Mouse (Mus musculus): Measurements from ENCODE around the gene Baz1b. TPM values are rescaled to one million over a fixed set of nuclear protein-coding genes. Genes with fewer than 3 reads are reported as not detected.

The Baz1b gene
- total and polyA plus RNA-seq, 3 experiments = 44.5 to 81.5 (median 72.9) TPM

DNA sequence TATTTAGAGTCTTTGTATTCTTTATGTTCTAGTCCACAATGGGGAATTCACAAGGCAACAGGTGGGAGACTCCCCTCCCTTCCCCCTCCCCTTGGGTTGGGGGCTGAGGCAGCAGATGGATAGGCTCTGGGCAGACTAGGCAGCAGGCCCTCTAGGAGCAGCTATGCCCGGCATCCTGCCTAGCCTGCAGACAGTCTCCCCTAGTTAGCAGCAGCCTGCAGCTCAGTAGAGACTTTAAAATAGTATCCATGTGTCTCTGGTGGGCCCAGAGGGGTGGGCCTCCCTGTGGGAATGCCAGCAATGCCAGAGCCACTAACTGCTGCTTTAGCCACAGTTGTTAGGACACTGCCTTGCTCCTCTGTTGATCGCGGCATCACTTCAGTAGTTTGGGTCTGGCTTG lies 55.5 kb downstream of the Baz1b start:
- Histone ChIP-seq H3K9me3 (replicated peaks; ENCODE audit: insufficient read depth, low read length) (no peaks in the 10 kb centered on the region), H3K27ac (ENCODE audit: control insufficient read depth, low read depth, low read length) (no peak overlapping the region), H3K9ac (ENCODE audit: control insufficient read depth, low read depth, low read length, poor library complexity, severe bottlenecking) (no peak overlapping the region)

DNA sequence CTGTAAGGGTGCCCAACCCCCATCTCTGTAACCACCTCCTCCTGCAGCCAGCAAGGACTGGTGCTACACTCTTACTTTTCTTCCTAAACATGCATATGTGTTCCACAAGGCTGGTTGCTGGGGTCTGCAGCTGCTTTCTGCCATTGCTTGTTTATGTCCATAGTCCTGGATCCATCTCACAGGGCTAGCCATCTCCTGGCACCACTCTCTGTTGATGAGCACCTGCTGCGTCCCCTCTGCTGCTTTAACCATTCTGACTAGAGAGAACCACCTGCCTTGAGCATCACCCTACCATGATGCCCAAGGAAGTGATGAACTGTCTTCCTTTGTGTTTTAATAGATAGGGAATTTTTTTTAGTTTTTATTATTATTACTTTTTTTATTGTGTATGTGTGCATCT lies 56.1 kb downstream of the Baz1b start:
- Histone ChIP-seq H3K36me3 (ENCODE audit: control insufficient read depth in 1 of 2, insufficient read depth in 2 of 2, low read length in 2 of 2) (peaks cover 0 to 35% of the 10 kb centered on the region in 2 experiments; a peak in 2 of 4 replicates), H3K9ac (ENCODE audit: control insufficient read depth, low read depth, low read length, poor library complexity, severe bottlenecking) (no peak overlapping the region), H3K4me3 (ENCODE audit: control insufficient read depth in 1 of 2, insufficient read depth in 1 of 2, low read depth in 2 of 2, low read length in 2 of 2) (no peak overlapping the region), H3K79me2 (ENCODE audit: control insufficient read depth, insufficient read depth, low read length, poor library complexity) (no peaks in the 10 kb centered on the region), H3K27me3 (ENCODE audit: control insufficient read depth in 1 of 2, insufficient read depth in 2 of 2, low read length in 2 of 2) (no peaks in the 10 kb centered on the region), H3K27ac (ENCODE audit: control insufficient read depth, low read depth, low read length) (no peak overlapping the region), H3K9me3 (replicated peaks; ENCODE audit: insufficient read depth, low read length) (no peaks in the 10 kb centered on the region), H3K4me1 (ENCODE audit: control insufficient read depth in 1 of 2, insufficient read depth in 2 of 2, low read length in 2 of 2) (no peaks in the 10 kb centered on the region)
- TF ChIP-seq MEF2A (IDR thresholded peaks at IDR 0.05; ENCODE audit: extremely low read depth, insufficient replicate concordance, low read depth, low read length, poor library complexity, severe bottlenecking) = no peak
- TF ChIP-seq RAD21 (IDR thresholded peaks at IDR 0.05; ENCODE audit: low read depth, low read length) = no peak
- TF ChIP-seq MAZ (IDR thresholded peaks at IDR 0.05; ENCODE audit: low read depth, low read length) = no peak
- TF ChIP-seq SMC3 (IDR thresholded peaks at IDR 0.05; ENCODE audit: low read depth, low read length) = no peak
- no peak for TF ChIP-seq POLR2AphosphoS2 (IDR thresholded peaks at IDR 0.05; ENCODE audit: low read length)
- no peak for TF ChIP-seq GATA1 (IDR thresholded peaks at IDR 0.05; ENCODE audit: low read depth, low read length)
- no peak for TF ChIP-seq POLR2A (IDR thresholded peaks at IDR 0.05; ENCODE audit: control insufficient read depth in 1 of 2, insufficient read depth in 1 of 2, low read depth in 1 of 2, low read length in 2 of 2, poor library complexity in 1 of 2)
- TF ChIP-seq EP300 (IDR thresholded peaks at IDR 0.05; ENCODE audit: low read depth in 1 of 2, low read length in 2 of 2) = no peak
- TF ChIP-seq NRF1 (IDR thresholded peaks at IDR 0.05; ENCODE audit: insufficient read depth, low read depth, low read length, poor library complexity, severe bottlenecking) = no peak
- TF ChIP-seq ZKSCAN1 (IDR thresholded peaks at IDR 0.05; ENCODE audit: low read depth, low read length) = no peak
- TF ChIP-seq HCFC1 (IDR thresholded peaks at IDR 0.05; ENCODE audit: low read depth, low read length) = no peak
- no peak for TF ChIP-seq TBP (IDR thresholded peaks at IDR 0.05; ENCODE audit: low read depth, low read length)
- no peak for TF ChIP-seq USF2 (IDR thresholded peaks at IDR 0.05; ENCODE audit: borderline replicate concordance in 1 of 2, insufficient read depth in 1 of 2, low read depth in 1 of 2, low read length in 2 of 2)
- TF ChIP-seq MYB (IDR thresholded peaks at IDR 0.05; ENCODE audit: low read depth, low read length) = no peak
- no peak for TF ChIP-seq TCF12 (IDR thresholded peaks at IDR 0.05; ENCODE audit: low read depth, low read length)
- no peak for TF ChIP-seq JUND (IDR thresholded peaks at IDR 0.05; ENCODE audit: low read depth, low read length)
- no peak for DNase-seq (ENCODE audit: low read depth, low spot score)

More for the DNA sequence above, 55.5 kb downstream of the Baz1b start:
- TF ChIP-seq CTCF (IDR thresholded peaks at IDR 0.05 in 2 of 3, conservative IDR thresholded peaks at IDR 0.05 in 1 of 3; ENCODE audit: control insufficient read depth in 1 of 3, insufficient read depth in 1 of 3, low read depth in 2 of 3, low read length in 3 of 3, poor library complexity in 1 of 3, severe bottlenecking in 1 of 3) = no peak
- no peak for TF ChIP-seq BHLHE40 (IDR thresholded peaks at IDR 0.05; ENCODE audit: borderline replicate concordance, low read depth, low read length)
- no peak for TF ChIP-seq POLR2AphosphoS5 (IDR thresholded peaks at IDR 0.05; ENCODE audit: borderline replicate concordance, low read depth, low read length)
- no peak for TF ChIP-seq MYC (IDR thresholded peaks at IDR 0.05; ENCODE audit: low read depth, low read length)
- no peak for TF ChIP-seq TBP (IDR thresholded peaks at IDR 0.05; ENCODE audit: low read depth, low read length)
- TF ChIP-seq CHD2 (IDR thresholded peaks at IDR 0.05; ENCODE audit: low read length) = no peak
- no peak for TF ChIP-seq NRF1 (IDR thresholded peaks at IDR 0.05; ENCODE audit: insufficient read depth, low read depth, low read length, poor library complexity, severe bottlenecking)
- TF ChIP-seq USF1 (IDR thresholded peaks at IDR 0.05; ENCODE audit: low read depth, low read length) = no peak
- TF ChIP-seq CHD1 (IDR thresholded peaks at IDR 0.05; ENCODE audit: low read depth, low read length) = no peak
- TF ChIP-seq MEF2A (IDR thresholded peaks at IDR 0.05; ENCODE audit: extremely low read depth, insufficient replicate concordance, low read depth, low read length, poor library complexity, severe bottlenecking) = no peak
- no peak for TF ChIP-seq ZC3H11A (IDR thresholded peaks at IDR 0.05; ENCODE audit: low read depth, low read length)
- TF ChIP-seq NELFE (IDR thresholded peaks at IDR 0.05; ENCODE audit: low read depth, low read length) = no peak
- TF ChIP-seq POLR2A (IDR thresholded peaks at IDR 0.05; ENCODE audit: control insufficient read depth in 1 of 2, insufficient read depth in 1 of 2, low read depth in 1 of 2, low read length in 2 of 2, poor library complexity in 1 of 2) = no peak
- TF ChIP-seq E2F4 (IDR thresholded peaks at IDR 0.05; ENCODE audit: borderline replicate concordance, low read depth, low read length) = no peak
- no peak for TF ChIP-seq HCFC1 (IDR thresholded peaks at IDR 0.05; ENCODE audit: low read depth, low read length)
- no peak for TF ChIP-seq SMC3 (IDR thresholded peaks at IDR 0.05; ENCODE audit: low read depth, low read length)
- no peak for TF ChIP-seq ZNF384 (IDR thresholded peaks at IDR 0.05; ENCODE audit: low read depth, low read length)
- no peak for TF ChIP-seq GATA1 (IDR thresholded peaks at IDR 0.05; ENCODE audit: low read depth, low read length)
- no peak for TF ChIP-seq UBTF (IDR thresholded peaks at IDR 0.05; ENCODE audit: borderline replicate concordance, insufficient read depth, low read depth, low read length)
- no peak for TF ChIP-seq ELF1 (IDR thresholded peaks at IDR 0.05; ENCODE audit: low read depth, low read length)
- Histone ChIP-seq H3K36me3 (ENCODE audit: control insufficient read depth in 1 of 2, insufficient read depth in 2 of 2, low read length in 2 of 2) (peaks cover 0 to 35% of the 10 kb centered on the region in 2 experiments; a peak in 2 of 4 replicates), H3K27me3 (ENCODE audit: control insufficient read depth in 1 of 2, insufficient read depth in 2 of 2, low read length in 2 of 2) (no peaks in the 10 kb centered on the region), H3K79me2 (ENCODE audit: control insufficient read depth, insufficient read depth, low read length, poor library complexity) (no peaks in the 10 kb centered on the region), H3K4me3 (ENCODE audit: control insufficient read depth in 1 of 2, insufficient read depth in 1 of 2, low read depth in 2 of 2, low read length in 2 of 2) (no peak overlapping the region), H3K4me1 (ENCODE audit: control insufficient read depth in 1 of 2, insufficient read depth in 2 of 2, low read length in 2 of 2) (no peaks in the 10 kb centered on the region)
- no peak for DNase-seq (ENCODE audit: low read depth, low spot score)
